Mouse (Mus musculus) myocyte (in vitro differentiated cells): ENCODE results near the gene Anapc1. TPM values are rescaled to one million over a fixed set of nuclear protein-coding genes. Genes with fewer than 3 reads are reported as not detected.
A peak's percentile ranks its signal among the peaks of the same experiment; 100 is the strongest.

ENCODE experiments used
- H3K27me3 ChIP-seq: one replicate; pipeline ENCODE4 v1.6.1; 2011; ENCODE audit not compliant: control insufficient read depth, insufficient read depth, insufficient read length
- H3K36me3 ChIP-seq: one replicate; pipeline ENCODE4 v1.6.1; 2011; ENCODE audit not compliant: control insufficient read depth, insufficient read depth
- H3K4me2 ChIP-seq: one replicate; pipeline ENCODE4 v1.6.1; 2011; ENCODE audit warnings: low read depth, control low read depth
- H3K4me3 ChIP-seq: one replicate; pipeline ENCODE4 v1.5.1; 2011; ENCODE audit warnings: mild to moderate bottlenecking, control low read depth, moderate library complexity
- H3K79me2 ChIP-seq: one replicate; pipeline ENCODE4 v1.6.1; 2011; ENCODE audit not compliant: control insufficient read depth, insufficient read depth
- H3ac ChIP-seq: one replicate; pipeline ENCODE4 v1.6.1; 2011; ENCODE audit not compliant: control insufficient read depth, insufficient read length
- CEBPB ChIP-seq: IDR thresholded peaks from 2 replicates; pipeline ENCODE4 v1.6.1; 2011; ENCODE audit warnings: mild to moderate bottlenecking, moderate library complexity; ENCODE audit not compliant: poor library complexity, insufficient read depth, severe bottlenecking
- E2F4 ChIP-seq: IDR thresholded peaks from one replicate; pipeline ENCODE4 v1.6.1; 2011; ENCODE audit warnings: mild to moderate bottlenecking, control low read depth, moderate library complexity; ENCODE audit not compliant: insufficient read depth
- MAX ChIP-seq: IDR thresholded peaks from one replicate; pipeline ENCODE4 v1.6.1; 2011; ENCODE audit warnings: low read depth, mild to moderate bottlenecking, control low read depth
- MYOD1 ChIP-seq, 3 experiments: IDR thresholded peaks; one replicate each; pipeline ENCODE4 v1.6.1; 2011; ENCODE audit warnings: control low read depth in 2 of 3, low read depth in 2 of 3, mild to moderate bottlenecking in 2 of 3, moderate library complexity in 1 of 3; ENCODE audit not compliant: insufficient read length in 2 of 3, control insufficient read depth in 1 of 3
- MYOG ChIP-seq, 3 experiments: IDR thresholded peaks; one replicate each; pipeline ENCODE4 v1.6.1; 2011; ENCODE audit warnings: control low read depth in 2 of 3, low read depth in 2 of 3, mild to moderate bottlenecking in 2 of 3; ENCODE audit not compliant: insufficient read length in 2 of 3, control insufficient read depth in 1 of 3, insufficient read depth in 1 of 3
- POLR2A ChIP-seq: IDR thresholded peaks from one replicate; pipeline ENCODE4 v1.6.1; 2011; ENCODE audit warnings: low read depth, mild to moderate bottlenecking, control low read depth, moderate library complexity; ENCODE audit not compliant: insufficient read length
- POLR2AphosphoS2 ChIP-seq: IDR thresholded peaks from one replicate; pipeline ENCODE4 v1.6.1; 2011; ENCODE audit warnings: low read depth, control low read depth; ENCODE audit not compliant: insufficient read length
- REST ChIP-seq: IDR thresholded peaks from one replicate; pipeline ENCODE4 v1.6.1; 2011; ENCODE audit warnings: mild to moderate bottlenecking, control low read depth, moderate library complexity; ENCODE audit not compliant: insufficient read depth, insufficient read length
- SRF ChIP-seq: IDR thresholded peaks from one replicate; pipeline ENCODE4 v1.6.1; 2011; ENCODE audit warnings: low read depth; ENCODE audit not compliant: control insufficient read depth, insufficient read length
- TCF12 ChIP-seq: IDR thresholded peaks from one replicate; pipeline ENCODE4 v1.6.1; 2011; ENCODE audit warnings: mild to moderate bottlenecking, control low read depth; ENCODE audit not compliant: poor library complexity, insufficient read depth, severe bottlenecking
- TCF3 ChIP-seq: IDR thresholded peaks from one replicate; pipeline ENCODE4 v1.6.1; 2011; ENCODE audit warnings: low read depth, control low read depth; ENCODE audit not compliant: insufficient read length
- USF1 ChIP-seq: IDR thresholded peaks from one replicate; pipeline ENCODE4 v1.6.1; 2011; ENCODE audit warnings: low read depth, mild to moderate bottlenecking, control low read depth, moderate library complexity
- polyA plus RNA-seq: library from polyadenylated mRNA; unstranded; fragments of >200 nt; fragmentation: generic; extraction: Trizol; gene quantifications from one replicate; pipeline ENCODE4 v1.2.1, GENCODE M21; 2012; ENCODE audit warnings: missing spikeins

Anapc1 gene
- polyA plus RNA-seq, 1 experiment = 36.4 TPM

DNA sequence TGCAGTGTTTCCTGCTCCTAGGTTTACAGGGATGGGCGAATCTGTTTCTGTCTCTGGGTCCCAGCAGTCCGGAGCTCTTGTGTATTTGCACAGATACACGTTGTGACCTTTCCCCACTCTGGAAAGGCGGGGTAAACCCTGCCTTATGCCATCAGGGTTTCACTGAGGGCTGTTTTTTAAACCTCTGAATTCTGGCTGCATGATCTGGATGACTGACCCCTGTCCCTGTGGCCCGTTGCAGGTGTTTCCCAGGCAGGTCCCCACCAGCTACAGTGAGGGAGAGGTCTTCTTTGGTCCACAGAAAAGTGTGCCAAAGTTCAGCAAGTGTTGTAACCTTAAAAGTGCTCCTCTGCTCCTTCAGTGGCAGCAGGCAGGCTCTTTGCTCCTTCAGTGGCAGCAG, 77.9 kb downstream of the Anapc1 start:
- Histone ChIP-seq H3K4me2 (no peak overlapping the region), H3ac (no peak overlapping the region), H3K79me2 (no peaks in the 10 kb centered on the region), H3K27me3 (no peaks in the 10 kb centered on the region), H3K4me3 (no peak overlapping the region), H3K36me3 (peaks cover 37% of the 10 kb centered on the region)
- no peak for TF ChIP-seq MYOG (IDR thresholded peaks at IDR 0.05; ENCODE audit: control insufficient read depth in 1 of 3, insufficient read depth in 1 of 3, insufficient read length in 2 of 3, low read depth in 2 of 3)
- no peak for TF ChIP-seq REST
- no peak for TF ChIP-seq E2F4
- TF ChIP-seq TCF12 = no peak
- TF ChIP-seq POLR2AphosphoS2 = no peak
- TF ChIP-seq MAX = no peak
- TF ChIP-seq TCF3 = no peak
- TF ChIP-seq CEBPB = no peak
- no peak for TF ChIP-seq POLR2A

DNA sequence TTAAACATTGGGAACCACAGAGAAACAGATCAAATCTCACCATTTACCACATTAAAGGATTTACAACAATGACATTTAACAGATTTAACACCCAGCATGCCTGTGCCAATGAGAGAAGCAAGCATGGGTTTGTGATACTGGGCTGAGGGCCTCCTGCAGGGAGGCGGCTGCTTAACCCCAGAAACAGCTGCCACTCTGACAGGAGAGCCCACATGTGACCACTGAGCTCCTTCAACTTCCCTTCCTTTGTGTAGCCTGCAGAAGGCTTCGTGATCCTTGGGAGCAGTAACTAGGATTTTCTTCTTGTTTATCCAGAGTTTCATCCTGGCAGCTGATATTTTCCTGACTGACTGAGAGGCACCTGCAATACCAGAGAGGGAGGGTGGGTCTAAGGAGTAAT, 85.7 kb downstream of the Anapc1 start:
- no peak overlapping the region for H3K4me3 ChIP-seq
- H3ac ChIP-seq = no peak overlapping the region
- no peaks in the 10 kb centered on the region for H3K79me2 ChIP-seq
- TF ChIP-seq MAX (no peak), CEBPB (no peak), MYOG (IDR thresholded peaks at IDR 0.05; ENCODE audit: control insufficient read depth in 1 of 3, insufficient read depth in 1 of 3, insufficient read length in 2 of 3, low read depth in 2 of 3) (peak in 1 of 3 experiments; percentile 16)
- H3K36me3 ChIP-seq = no peaks in the 10 kb centered on the region
- no peak overlapping the region for H3K4me2 ChIP-seq
- no peaks in the 10 kb centered on the region for H3K27me3 ChIP-seq

GRCm38 (mm10) chr2:128592301-128592700, 94.9 kb downstream of the Anapc1 start:
- Histone ChIP-seq H3ac (no peak overlapping the region), H3K36me3 (no peaks in the 10 kb centered on the region), H3K27me3 (peaks cover 6% of the 10 kb centered on the region), H3K79me2 (no peaks in the 10 kb centered on the region), H3K4me3 (no peak overlapping the region), H3K4me2 (no peak overlapping the region)
- TF ChIP-seq TCF12 = no peak
- no peak for TF ChIP-seq CEBPB
- no peak for TF ChIP-seq E2F4
- no peak for TF ChIP-seq SRF
- TF ChIP-seq POLR2A = no peak
- TF ChIP-seq TCF3 = no peak
- no peak for TF ChIP-seq POLR2AphosphoS2
- no peak for TF ChIP-seq REST
- TF ChIP-seq USF1 = no peak
- TF ChIP-seq MYOD1 (IDR thresholded peaks at IDR 0.05; ENCODE audit: control insufficient read depth in 1 of 3, insufficient read length in 2 of 3, low read depth in 2 of 3) = no peak
- TF ChIP-seq MAX = no peak
- no peak for TF ChIP-seq MYOG (IDR thresholded peaks at IDR 0.05; ENCODE audit: control insufficient read depth in 1 of 3, insufficient read depth in 1 of 3, insufficient read length in 2 of 3, low read depth in 2 of 3)

GRCm38 (mm10) chr2:128590909-128591308, 96.3 kb downstream of the Anapc1 start, which contains the start of gene Spdye4c:
Spdye4c (plus strand) TSS chr2:128591209.
- Histone ChIP-seq H3ac (no peak within 1 kb of the TSS), H3K4me2 (no peak within 1 kb of the TSS), H3K27me3 (peaks cover 13% of the 10 kb centered on the region), H3K36me3 (no peaks in the 10 kb centered on the region), H3K79me2 (no peaks in the 10 kb centered on the region), H3K4me3 (no peak within 1 kb of the TSS)
- TF ChIP-seq SRF = no peak

DNA sequence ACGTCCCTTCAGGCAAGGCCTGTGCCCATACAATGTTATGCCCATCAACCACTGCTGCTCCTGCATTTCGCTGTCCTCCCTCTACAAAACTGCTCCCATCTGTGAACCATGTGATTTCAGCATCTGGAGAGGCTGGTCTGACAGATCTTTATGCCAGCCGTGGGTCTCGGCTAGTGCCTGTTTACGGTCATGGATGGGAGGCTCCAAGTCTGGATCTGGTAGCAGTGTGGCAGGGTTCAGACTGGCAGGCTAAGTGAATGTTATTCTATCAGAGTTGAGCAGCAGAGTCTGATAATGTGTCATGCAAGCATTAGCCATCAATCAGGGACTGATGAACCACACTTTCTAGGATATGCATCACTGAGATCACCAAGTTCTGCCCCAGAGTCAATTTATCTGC, 104.3 kb downstream of the Anapc1 start:
- Histone ChIP-seq H3K4me2 (no peak overlapping the region), H3K4me3 (no peak overlapping the region), H3ac (no peak overlapping the region), H3K27me3 (peaks cover 22% of the 10 kb centered on the region), H3K79me2 (no peaks in the 10 kb centered on the region), H3K36me3 (no peaks in the 10 kb centered on the region)
- no peak for TF ChIP-seq TCF3
- no peak for TF ChIP-seq USF1
- no peak for TF ChIP-seq MYOG (IDR thresholded peaks at IDR 0.05; ENCODE audit: control insufficient read depth in 1 of 3, insufficient read depth in 1 of 3, insufficient read length in 2 of 3, low read depth in 2 of 3)
- TF ChIP-seq E2F4 = no peak
- no peak for TF ChIP-seq MYOD1 (IDR thresholded peaks at IDR 0.05; ENCODE audit: control insufficient read depth in 1 of 3, insufficient read length in 2 of 3, low read depth in 2 of 3)
- TF ChIP-seq TCF12 = no peak
- TF ChIP-seq REST = no peak
- TF ChIP-seq MAX = no peak
